In genomic region chr5:131898048-131898638, GRCm38 (mm10) we compare ENCODE assay signal across 18 mouse cellular contexts.
DNase-seq lines count a peak whose midpoint lies in the region; ATAC-seq and TF ChIP-seq lines count a peak whose summit lies in the region.
"Had no signal": no experiment of that assay in that cellular context is flagged by ENCODE, and none has a peak within 500 bp of the region (broad histone marks: within the 10 kb centered on the region; RNA-seq: fewer than 3 reads in every experiment).

No protein-coding gene starts in this region.

- H3K9me3 ChIP-seq in embryonic facial prominence, embryonic 14.5 days (ENCODE audit: control insufficient read depth, low read length) = no peaks in the 10 kb centered on the region
- H3K9me3 ChIP-seq: forebrain, embryonic 13.5 days; heart, embryonic 15.5 days; hindbrain, embryonic 10.5 days; liver, embryonic 12.5 days; megakaryocyte, embryonic 14.5 days had no signal

- H3K4me2 ChIP-seq in embryonic facial prominence, embryonic 14.5 days (ENCODE audit: low read depth, low read length) = no peak overlapping the region
- H3K4me2 ChIP-seq: forebrain, embryonic 13.5 days; heart, embryonic 15.5 days; liver, embryonic 12.5 days had no signal

- ATAC-seq in embryonic facial prominence, embryonic 14.5 days (ENCODE audit: low read depth) = peak; percentile 81; the same call in 1 of the 2 replicates
- no peak for ATAC-seq in cerebellum, adult (ENCODE audit: insufficient number of reproducible peaks, low FRiP score, low TSS enrichment)
- ATAC-seq: CD4-positive, CD25-positive, alpha-beta regulatory T cell, adult 4 months; forebrain, embryonic 13.5 days; liver, embryonic 12.5 days had no signal

- no peak for TF ChIP-seq CTCF in lung, adult 2 months (IDR thresholded peaks at IDR 0.05; ENCODE audit: insufficient read depth, low read length)
- TF ChIP-seq CTCF in thymus, adult 2 months (IDR thresholded peaks at IDR 0.05; ENCODE audit: borderline replicate concordance, control insufficient read depth, extremely low read depth, insufficient read depth, low read length, poor library complexity) = no peak

- H3K4me1 ChIP-seq in embryonic facial prominence, embryonic 14.5 days (ENCODE audit: control insufficient read depth, insufficient read depth, low read length) = no peaks in the 10 kb centered on the region; the same call in 1 of the 2 replicates
- H3K4me1 ChIP-seq in lung, adult 2 months (ENCODE audit: control insufficient read depth, insufficient read depth, low read length) = no peaks in the 10 kb centered on the region; the same call in 1 of the 2 replicates
- no peaks in the 10 kb centered on the region for H3K4me1 ChIP-seq in thymus, adult 2 months (replicated peaks; ENCODE audit: control insufficient read depth, insufficient read depth, low read length)
- H3K4me1 ChIP-seq: heart, embryonic 15.5 days; liver, embryonic 12.5 days had no signal

- TF ChIP-seq POLR2A in lung, adult 2 months (IDR thresholded peaks at IDR 0.05; ENCODE audit: borderline replicate concordance, extremely low read depth, low read depth, low read length) = no peak
- no peak for TF ChIP-seq POLR2A in thymus, adult 2 months (IDR thresholded peaks at IDR 0.05; ENCODE audit: control insufficient read depth, extremely low read depth, insufficient read depth, low read length, poor library complexity)

- 59% methylated on average over 4 of the region's 4 CpGs for whole genome bisulfite sequencing in embryonic facial prominence, embryonic 14.5 days
- WGBS in lung, adult 2 months = 38% methylated on average over 4 of the region's 4 CpGs
- 94% methylated on average over 4 of the region's 4 CpGs for WGBS in thymus, adult 2 months

- H3K9ac ChIP-seq in embryonic facial prominence, embryonic 14.5 days (ENCODE audit: low read depth, low read length) = no peak overlapping the region
- H3K9ac ChIP-seq: forebrain, embryonic 13.5 days; heart, embryonic 15.5 days; liver, embryonic 12.5 days had no signal

- no peak overlapping the region for H3K4me3 ChIP-seq in embryonic facial prominence, embryonic 14.5 days (ENCODE audit: low read depth, low read length)
- H3K4me3 ChIP-seq in lung, adult 2 months (replicated peaks; ENCODE audit: extremely low read depth, low read depth, low read length) = no peak overlapping the region
- H3K4me3 ChIP-seq in thymus, adult 2 months (ENCODE audit: control insufficient read depth, insufficient read depth, low read length) = no peak overlapping the region
- H3K4me3 ChIP-seq: forebrain, embryonic 13.5 days; heart, embryonic 15.5 days; hindbrain, embryonic 10.5 days; liver, embryonic 12.5 days; megakaryocyte, embryonic 14.5 days had no signal

- H3K27me3 ChIP-seq in embryonic facial prominence, embryonic 14.5 days (replicated peaks; ENCODE audit: control insufficient read depth, insufficient read depth, low read length) = no peaks in the 10 kb centered on the region
- no peaks in the 10 kb centered on the region for H3K27me3 ChIP-seq in thymus, adult 2 months (ENCODE audit: control insufficient read depth, insufficient read depth, low read length)
- H3K27me3 ChIP-seq: forebrain, embryonic 13.5 days; heart, embryonic 15.5 days; liver, embryonic 12.5 days had no signal

- no peaks in the 10 kb centered on the region for H3K36me3 ChIP-seq in embryonic facial prominence, embryonic 14.5 days (ENCODE audit: control insufficient read depth, insufficient read depth, low read length)
- H3K36me3 ChIP-seq in thymus, adult 2 months (ENCODE audit: control insufficient read depth, insufficient read depth, low read length) = no peaks in the 10 kb centered on the region
- H3K36me3 ChIP-seq: heart, embryonic 15.5 days; hindbrain, embryonic 10.5 days; liver, embryonic 12.5 days had no signal

- peak; percentile 89 for DNase-seq in embryonic facial prominence, embryonic 14.5 days (ENCODE audit: low spot score)
- DNase-seq in fibroblast of lung, adult 2 months (ENCODE audit: low read depth) = peak; percentile 12
- DNase-seq in lung, adult 2 months = peak; percentile 9
- peak; percentile 20 to 31 for DNase-seq in lung, postnatal 4 days
- no peak for DNase-seq in thymus, adult 2 months
- no peak for DNase-seq in cerebellum, postnatal 10 days
- DNase-seq: adrenal gland, postnatal 14 days; cerebellum, adult 9-10 months; kidney, postnatal 36 days; retina, postnatal 1 day; thymus, postnatal 36 days had no signal

- H3K27ac ChIP-seq in embryonic facial prominence, embryonic 14.5 days (replicated peaks; ENCODE audit: low read depth, low read length) = peak overlapping the region; percentile 36; the same call in 1 of the 2 replicates
- no peak overlapping the region for H3K27ac ChIP-seq in thymus, adult 2 months (ENCODE audit: control insufficient read depth, insufficient read depth, low read length)
- H3K27ac ChIP-seq: forebrain, embryonic 13.5 days; heart, embryonic 15.5 days; hindbrain, embryonic 10.5 days; liver, embryonic 12.5 days had no signal

Comparison
In these comparisons a context has a peak if more than half of its experiments do, and no peak if none do; other contexts are left out.
1. DNase-seq: peak in embryonic facial prominence, embryonic 14.5 days (single experiment), fibroblast of lung, adult 2 months (single experiment), lung, adult 2 months (single experiment) and lung, postnatal 4 days (2 of 2); none in thymus, adult 2 months (single experiment) and cerebellum, postnatal 10 days (0 of 2).